Mouse (Mus musculus) G1E (cell line): ENCODE results near the gene Mamdc4. TPM values are rescaled to one million over a fixed set of nuclear protein-coding genes. Genes with fewer than 3 reads are reported as not detected.

ENCODE experiments used
- ATAC-seq: 2 replicates; pipeline ENCODE4 v1.8.0; 2016; ENCODE audit warnings: mild to moderate bottlenecking; ENCODE audit not compliant: insufficient number of reproducible peaks, poor library complexity, low FRiP score, severe bottlenecking; ENCODE audit errors: extremely low read depth
- DNase-seq: peaks from one replicate; pipeline ENCODE4 v3.0.0; 2012; ENCODE audit warnings: low spot score
- H3K27me3 ChIP-seq: 2 replicates; pipeline ENCODE4 v1.6.1; 2012; ENCODE audit warnings: mild to moderate bottlenecking, low read length, inconsistent platforms; ENCODE audit not compliant: insufficient read depth
- H3K36me3 ChIP-seq: replicated peaks from 2 replicates; pipeline ENCODE3; 2012; ENCODE audit warnings: mild to moderate bottlenecking, inconsistent platforms
- H3K4me1 ChIP-seq: 2 replicates; pipeline ENCODE4 v1.6.1; 2012; ENCODE audit warnings: low read depth, low read length, inconsistent platforms, mixed read lengths; ENCODE audit not compliant: insufficient read depth
- H3K4me3 ChIP-seq: 2 replicates; pipeline ENCODE4 v1.5.1; 2012; ENCODE audit warnings: low read depth, mild to moderate bottlenecking, inconsistent platforms, low read length, moderate library complexity, mixed read lengths
- H3K9me3 ChIP-seq: replicated peaks from 2 replicates; pipeline ENCODE4 v1.6.1; 2012; ENCODE audit warnings: inconsistent platforms
- CTCF ChIP-seq: IDR thresholded peaks from 2 replicates; pipeline ENCODE4 v1.5.1; 2012; ENCODE audit warnings: low read depth, low read length, inconsistent platforms, mixed read lengths
- GATA1 ChIP-seq: IDR thresholded peaks from 2 replicates; pipeline ENCODE4 v1.6.1; 2012; ENCODE audit warnings: borderline replicate concordance, low read length, inconsistent platforms, mixed read lengths
- GATA2 ChIP-seq: IDR thresholded peaks from 2 replicates; pipeline ENCODE4 v1.6.1; 2012; ENCODE audit warnings: low read depth, low read length, inconsistent platforms, borderline replicate concordance
- POLR2AphosphoS5 ChIP-seq: IDR thresholded peaks from 2 replicates; pipeline ENCODE4 v1.6.1; 2012; ENCODE audit warnings: low read depth, low read length, inconsistent platforms; ENCODE audit not compliant: insufficient replicate concordance
- TAL1 ChIP-seq: conservative IDR thresholded peaks from 2 replicates; pipeline ENCODE4 v1.6.1; 2012; ENCODE audit warnings: low read depth, low read length, inconsistent platforms, mixed read lengths
- polyA plus RNA-seq: library from polyadenylated mRNA; stranded (reverse); fragments of >175 nt; gene quantifications from 2 replicates; pipeline ENCODE4 v1.2.3, GENCODE M21; 2012
- total RNA-seq, 2 experiments: library from RNA; stranded (forward) in 1 of 2; stranded (reverse) in 1 of 2; fragments of 200-1000 nt in 1 of 2; fragments of >200 nt in 1 of 2; fragmentation: Nextera tagmentation in 1 of 2; gene quantifications; 2 replicates each; pipeline ENCODE4 v1.2.3; 2014 to 2017

The Mamdc4 gene
- total and polyA plus RNA-seq, 3 experiments: 1.4 to 4.3 (median 1.9) TPM

DNA sequence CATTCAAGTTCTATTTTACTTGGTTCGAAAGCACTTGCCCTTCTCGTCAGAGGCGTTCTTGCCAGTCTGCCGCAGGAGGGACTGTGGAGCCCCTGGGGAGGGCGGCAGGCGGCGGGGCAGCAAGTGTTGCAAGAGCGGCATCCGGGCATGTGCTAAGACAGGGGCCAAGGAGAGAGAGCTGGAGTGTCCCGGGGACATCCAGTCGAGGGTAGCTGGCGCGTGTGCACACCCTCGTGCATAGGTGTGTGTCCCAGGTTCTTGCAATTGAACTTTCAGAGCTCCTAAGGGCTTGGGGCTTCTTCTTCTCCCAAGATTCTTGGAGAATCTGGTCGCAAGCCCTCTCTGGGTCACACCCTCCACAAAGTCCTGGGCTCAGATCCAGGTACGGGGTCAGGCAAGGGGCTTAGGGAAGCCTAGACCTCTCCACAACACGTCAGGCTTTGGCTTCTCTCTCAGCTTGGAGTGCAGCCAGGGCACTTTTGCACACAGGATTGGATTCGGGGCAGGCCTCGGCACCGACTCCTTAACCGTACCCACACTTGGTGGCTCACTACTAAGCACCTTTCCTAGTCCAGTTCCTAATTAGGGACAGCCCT lies 885 bp upstream of the Mamdc4 start:
- TF ChIP-seq POLR2AphosphoS5 (no peak), CTCF (no peak), GATA1 (no peak), GATA2 (no peak), TAL1 (no peak)
- Histone ChIP-seq H3K9me3 (peaks cover 53% of the 10 kb centered on the region), H3K4me3 (peak overlapping the region; percentile 72; the same call in 1 of the 2 replicates), H3K36me3 (peaks cover 25% of the 10 kb centered on the region), H3K4me1 (peaks cover 37% of the 10 kb centered on the region), H3K27me3 (peaks cover 4% of the 10 kb centered on the region; the same call in 1 of the 2 replicates)
- DNase-seq (peak; percentile 32), ATAC-seq (no peak)

DNA sequence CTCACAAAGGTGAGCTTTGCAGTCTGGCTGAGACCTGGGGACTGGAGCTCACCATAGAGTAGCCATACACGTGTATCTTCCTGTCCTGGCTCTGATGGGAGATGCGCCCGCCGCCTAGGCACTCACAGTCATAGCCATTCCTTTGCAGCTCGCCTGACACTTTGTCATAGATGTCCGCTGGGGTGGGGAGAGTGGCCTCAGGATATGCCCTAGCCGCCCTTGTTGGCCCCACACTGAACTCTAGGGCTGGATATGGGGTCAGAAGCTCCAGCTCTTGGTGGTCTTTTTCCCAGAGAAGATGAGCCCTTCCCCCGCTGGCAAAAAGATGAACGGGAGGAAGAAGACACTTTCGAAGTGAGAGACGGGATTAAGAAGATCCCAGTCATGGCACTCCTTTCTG lies 509 bp downstream of the Mamdc4 start:
- H3K9me3 ChIP-seq: peaks cover 39% of the 10 kb centered on the region
- peaks cover 38% of the 10 kb centered on the region for H3K36me3 ChIP-seq
- no peaks in the 10 kb centered on the region; the same call in 1 of the 2 replicates for H3K27me3 ChIP-seq
- peak; percentile 30 for DNase-seq
- TF ChIP-seq POLR2AphosphoS5 (no peak), TAL1 (no peak), CTCF (no peak), GATA2 (no peak), GATA1 (no peak)
- H3K4me3 ChIP-seq: peak overlapping the region; percentile 72
- no peak for ATAC-seq
- H3K4me1 ChIP-seq: peaks cover 37% of the 10 kb centered on the region

DNA sequence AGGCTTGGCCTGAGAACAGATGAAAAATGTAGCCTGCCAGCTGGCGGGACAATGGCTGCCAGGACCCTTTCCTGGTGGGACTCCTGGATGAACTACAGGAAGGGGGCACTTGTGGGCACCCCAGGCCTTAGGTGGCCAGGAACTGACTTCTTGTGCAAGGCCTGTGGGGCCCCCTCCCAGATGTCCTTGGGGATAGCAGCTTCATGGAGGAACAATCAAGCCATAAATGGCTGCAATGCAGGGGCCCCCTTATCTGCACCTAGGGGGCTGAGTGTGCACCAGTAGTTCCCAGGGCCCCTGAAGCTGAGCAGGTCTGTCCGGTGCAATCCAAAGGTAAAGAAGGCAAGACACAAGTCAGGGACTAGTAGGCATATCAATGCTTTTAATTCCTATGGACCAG lies 1.6 kb downstream of the Mamdc4 start:
- H3K36me3 ChIP-seq: peaks cover 49% of the 10 kb centered on the region
- no peak for DNase-seq

GRCm38 (mm10) chr2:25571221-25571620 lies 3.4 kb downstream of the Mamdc4 start:
- TF ChIP-seq CTCF: no peak
- no peak for TF ChIP-seq GATA2
- TF ChIP-seq GATA1: no peak
- TF ChIP-seq TAL1: no peak
- TF ChIP-seq POLR2AphosphoS5: no peak
- Histone ChIP-seq H3K4me1 (peaks cover 37% of the 10 kb centered on the region), H3K27me3 (no peaks in the 10 kb centered on the region), H3K9me3 (peaks cover 9% of the 10 kb centered on the region), H3K36me3 (peaks cover 66% of the 10 kb centered on the region), H3K4me3 (no peak overlapping the region)
- DNase-seq: no peak
- ATAC-seq: no peak

More for the DNA sequence above, 1.6 kb downstream of the Mamdc4 start:
- TF ChIP-seq GATA2 (no peak), GATA1 (no peak), TAL1 (no peak), CTCF (no peak), POLR2AphosphoS5 (no peak)
- no peak for ATAC-seq
- Histone ChIP-seq H3K27me3 (no peaks in the 10 kb centered on the region; the same call in 1 of the 2 replicates), H3K9me3 (peaks cover 28% of the 10 kb centered on the region), H3K4me3 (no peak overlapping the region; the same call in 1 of the 2 replicates), H3K4me1 (peaks cover 37% of the 10 kb centered on the region)

GRCm38 (mm10) chr2:25569323-25569722 lies 5.3 kb downstream of the Mamdc4 start:
- DNase-seq (no peak), ATAC-seq (no peak)
- H3K4me3 ChIP-seq: no peak overlapping the region
- no peaks in the 10 kb centered on the region for H3K9me3 ChIP-seq
- H3K27me3 ChIP-seq: no peaks in the 10 kb centered on the region
- H3K4me1 ChIP-seq: peaks cover 26% of the 10 kb centered on the region
- TF ChIP-seq GATA2: no peak
- no peak for TF ChIP-seq GATA1
- no peak for TF ChIP-seq CTCF
- no peak for TF ChIP-seq TAL1
- TF ChIP-seq POLR2AphosphoS5: no peak
- H3K36me3 ChIP-seq: peaks cover 85% of the 10 kb centered on the region

DNA sequence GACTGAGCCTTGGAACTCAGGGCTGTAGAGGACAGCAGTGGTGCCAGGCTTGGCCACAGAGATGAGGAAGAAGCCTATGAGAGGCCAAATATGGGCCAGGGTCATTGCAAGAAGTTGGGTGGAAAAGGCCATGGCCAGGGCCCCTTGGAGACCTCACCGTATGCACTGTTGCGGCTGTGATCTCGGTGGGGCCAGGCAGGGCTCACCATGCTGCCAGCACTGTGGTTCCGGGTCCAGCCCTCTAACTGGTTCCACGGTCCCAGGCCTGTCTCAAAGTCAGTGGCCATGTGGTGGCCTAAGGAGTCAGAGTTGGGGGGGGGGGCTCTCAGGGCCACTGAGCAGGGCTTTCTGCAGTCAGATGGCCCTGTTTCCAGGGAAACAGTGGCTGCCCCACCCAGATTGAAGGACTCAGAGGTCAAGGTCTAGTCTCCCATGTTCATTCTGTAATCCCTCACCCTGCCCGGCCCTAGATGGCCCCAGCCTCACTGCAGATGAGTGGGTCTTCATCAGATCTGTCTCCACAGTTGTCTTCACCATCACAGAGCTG lies 6.1 kb downstream of the Mamdc4 start:
- no peak for DNase-seq
- Histone ChIP-seq H3K4me3 (no peak overlapping the region), H3K36me3 (peaks cover 93% of the 10 kb centered on the region), H3K27me3 (no peaks in the 10 kb centered on the region), H3K9me3 (no peaks in the 10 kb centered on the region), H3K4me1 (peaks cover 18% of the 10 kb centered on the region)
- TF ChIP-seq TAL1 (no peak), GATA1 (no peak), POLR2AphosphoS5 (no peak), GATA2 (no peak), CTCF (no peak)
- ATAC-seq: no peak
